Mouse (Mus musculus) adrenal gland, postnatal 36 days (tissue): ENCODE data around the gene Usp12. TPM values are rescaled to one million over a fixed set of nuclear protein-coding genes. Genes with fewer than 3 reads are reported as not detected.
A peak's percentile ranks its signal among the peaks of the same experiment; 100 is the strongest.

Experiments used
- DNase-seq, 2 experiments: peaks; one replicate each; pipeline ENCODE4 v3.0.0; 2021; ENCODE audit warnings: mixed read lengths in 1 of 2
- total RNA-seq, 2 experiments: library from RNA; stranded (reverse); gene quantifications; 2 replicates each; pipeline ENCODE4 v1.2.3; 2021

Usp12 gene
- total RNA-seq, 2 experiments from 2014 or later = 30.2 to 36.3 TPM

GRCm38 (mm10) chr5:146798031-146798430, 3.2 kb upstream of the Usp12 start:
- no peak for DNase-seq

- no peak for DNase-seq
Measured at GRCm38 (mm10) chr5:146795728-146796127, 922 bp upstream of the Usp12 start.

- peak; percentile 39 to 47 for DNase-seq
Measured at GRCm38 (mm10) chr5:146794084-146794852, 538 bp downstream of the Usp12 start.

- DNase-seq = no peak
Measured at GRCm38 (mm10) chr5:146793630-146794083, 1.1 kb downstream of the Usp12 start.

GRCm38 (mm10) chr5:146792140-146792791, 2.5 kb downstream of the Usp12 start:
- DNase-seq = peak in 1 of 2 experiments; percentile 33

- DNase-seq = no peak
Measured at GRCm38 (mm10) chr5:146790944-146791343, 3.9 kb downstream of the Usp12 start.

GRCm38 (mm10) chr5:146789413-146789812, 5.4 kb downstream of the Usp12 start:
- DNase-seq = no peak

- DNase-seq = no peak
Measured at GRCm38 (mm10) chr5:146786123-146786522, 8.7 kb downstream of the Usp12 start.

- DNase-seq = no peak
Measured at GRCm38 (mm10) chr5:146783891-146784290, 10.9 kb downstream of the Usp12 start.

- no peak for DNase-seq
Measured at GRCm38 (mm10) chr5:146783300-146783699, 11.5 kb downstream of the Usp12 start.

- no peak for DNase-seq
Measured at GRCm38 (mm10) chr5:146781663-146782062, 13.1 kb downstream of the Usp12 start.

- DNase-seq = peak in 1 of 2 experiments; percentile 52
Measured at GRCm38 (mm10) chr5:146779931-146780330, 14.9 kb downstream of the Usp12 start.

- peak in 1 of 2 experiments; percentile 24 for DNase-seq
Measured at GRCm38 (mm10) chr5:146776988-146777639, 17.7 kb downstream of the Usp12 start.

- DNase-seq = peak; percentile 72 to 78
Measured at GRCm38 (mm10) chr5:146771982-146772381, 22.8 kb downstream of the Usp12 start.

GRCm38 (mm10) chr5:146770002-146770848, 24.6 kb downstream of the Usp12 start:
- DNase-seq = peak in 1 of 2 experiments; percentile 20

- DNase-seq = no peak
Measured at GRCm38 (mm10) chr5:146765791-146766190, 29.0 kb downstream of the Usp12 start.

- DNase-seq = no peak
Measured at GRCm38 (mm10) chr5:146759159-146759558, 35.6 kb downstream of the Usp12 start.

- no peak for DNase-seq
Measured at GRCm38 (mm10) chr5:146757921-146758320, 36.9 kb downstream of the Usp12 start.

GRCm38 (mm10) chr5:146757316-146757715, 37.5 kb downstream of the Usp12 start:
- DNase-seq = no peak

- peak; percentile 27 to 49 for DNase-seq
Measured at GRCm38 (mm10) chr5:146753181-146753580, 41.6 kb downstream of the Usp12 start.

GRCm38 (mm10) chr5:146750958-146751357, 43.8 kb downstream of the Usp12 start:
- DNase-seq = no peak

- DNase-seq = peak in 1 of 2 experiments; percentile 17
Measured at GRCm38 (mm10) chr5:146750273-146750672, 44.5 kb downstream of the Usp12 start.
